Comparison of ENCODE assay signal across 12 mouse cellular contexts in genomic region chrX:97923956-97924355, GRCm38 (mm10).
DNase-seq lines count a peak whose midpoint lies in the region; ATAC-seq and TF ChIP-seq lines count a peak whose summit lies in the region.
"Had no signal": no experiment of that assay in that cellular context is flagged by ENCODE, and none has a peak within 500 bp of the region (broad histone marks: within the 10 kb centered on the region; RNA-seq: fewer than 3 reads in every experiment).

No protein-coding gene starts in this region.

- no peak overlapping the region for H3K9ac ChIP-seq in kidney, postnatal 0 days (ENCODE audit: low read depth, low read length)
- H3K9ac ChIP-seq in intestine, embryonic 16.5 days (ENCODE audit: low read depth, low read length), result no peak overlapping the region
- H3K9ac ChIP-seq: hindbrain, embryonic 13.5 days; midbrain, embryonic 15.5 days had no signal

- no peak overlapping the region for H3K27ac ChIP-seq in kidney, postnatal 0 days
- H3K27ac ChIP-seq in intestine, embryonic 16.5 days (ENCODE audit: low read length), result no peak overlapping the region
- H3K27ac ChIP-seq: hindbrain, embryonic 13.5 days; midbrain, embryonic 15.5 days had no signal

- no peak overlapping the region for H3K4me3 ChIP-seq in kidney, postnatal 0 days (replicated peaks; ENCODE audit: low read depth, low read length)
- no peak overlapping the region for H3K4me3 ChIP-seq in intestine, embryonic 16.5 days (ENCODE audit: low read length)
- H3K4me3 ChIP-seq: hindbrain, embryonic 13.5 days; midbrain, embryonic 15.5 days had no signal

- peak; percentile 1 to 25 for DNase-seq in urinary bladder, adult 18-20 months (ENCODE audit: low spot score in 2 of 2)
- DNase-seq in urinary bladder, postnatal 10 days (ENCODE audit: low spot score), result no peak
- DNase-seq in gastrocnemius, postnatal 10 days, result peak; percentile 12
- peak; percentile 10 for DNase-seq in kidney, postnatal 0 days (ENCODE audit: low spot score)
- DNase-seq in testis, postnatal 10 days (ENCODE audit: low spot score), result peak; percentile 46
- DNase-seq in thymus, postnatal 10 days (ENCODE audit: low spot score in 2 of 2), result no peak
- DNase-seq in embryo, embryonic 11 days, result no peak
- DNase-seq: thymus, postnatal 14 days had no signal

- H3K4me1 ChIP-seq in kidney, postnatal 0 days (replicated peaks; ENCODE audit: insufficient read depth, low read length), result no peaks in the 10 kb centered on the region
- H3K4me1 ChIP-seq in intestine, embryonic 16.5 days (ENCODE audit: control insufficient read depth, insufficient read depth, low read length), result no peaks in the 10 kb centered on the region
- H3K4me1 ChIP-seq: hindbrain, embryonic 13.5 days; midbrain, embryonic 15.5 days had no signal

- no peaks in the 10 kb centered on the region for H3K36me3 ChIP-seq in kidney, postnatal 0 days (ENCODE audit: insufficient read depth, low read length)
- H3K36me3 ChIP-seq in intestine, embryonic 16.5 days (ENCODE audit: control insufficient read depth, insufficient read depth, low read length), result no peaks in the 10 kb centered on the region
- H3K36me3 ChIP-seq: hindbrain, embryonic 13.5 days; midbrain, embryonic 15.5 days had no signal

- no peak for TF ChIP-seq CTCF in kidney, postnatal 0 days (IDR thresholded peaks at IDR 0.05; ENCODE audit: low read depth)

- H3K9me3 ChIP-seq in kidney, postnatal 0 days (replicated peaks; ENCODE audit: low read length), result no peaks in the 10 kb centered on the region
- no peaks in the 10 kb centered on the region for H3K9me3 ChIP-seq in intestine, embryonic 16.5 days (ENCODE audit: control insufficient read depth, low read length)
- H3K9me3 ChIP-seq: hindbrain, embryonic 13.5 days; midbrain, embryonic 15.5 days had no signal

- ATAC-seq in kidney, postnatal 0 days (replicated peaks; ENCODE audit: low FRiP score, low read depth), result no peak
- no peak for ATAC-seq in intestine, embryonic 16.5 days
- ATAC-seq: midbrain, embryonic 15.5 days had no signal

- WGBS in kidney, postnatal 0 days, result 63% methylated on average over 4 of the region's 4 CpGs
- 58% methylated on average over 4 of the region's 4 CpGs for whole genome bisulfite sequencing in intestine, embryonic 16.5 days

- no peak overlapping the region for H3K4me2 ChIP-seq in kidney, postnatal 0 days (ENCODE audit: low read length)
- no peak overlapping the region for H3K4me2 ChIP-seq in intestine, embryonic 16.5 days (ENCODE audit: low read depth, low read length)
- H3K4me2 ChIP-seq: hindbrain, embryonic 13.5 days; midbrain, embryonic 15.5 days had no signal

- no peaks in the 10 kb centered on the region for H3K27me3 ChIP-seq in kidney, postnatal 0 days (ENCODE audit: insufficient read depth, low read length)
- H3K27me3 ChIP-seq in intestine, embryonic 16.5 days (replicated peaks; ENCODE audit: control insufficient read depth, insufficient read depth, low read length), result no peaks in the 10 kb centered on the region
- H3K27me3 ChIP-seq: CH12.LX; hindbrain, embryonic 13.5 days; midbrain, embryonic 15.5 days had no signal

Comparison
In these comparisons a context has a peak if more than half of its experiments do, and no peak if none do; other contexts are left out.
1. DNase-seq: peak in urinary bladder, adult 18-20 months (2 of 2), gastrocnemius, postnatal 10 days (single experiment), kidney, postnatal 0 days (single experiment) and testis, postnatal 10 days (single experiment); none in urinary bladder, postnatal 10 days (single experiment), thymus, postnatal 10 days (0 of 2) and embryo, embryonic 11 days (single experiment).